Mouse (Mus musculus): ENCODE results near the gene Fbxo39. TPM values are rescaled to one million over a fixed set of nuclear protein-coding genes. Genes with fewer than 3 reads are reported as not detected.

Gene Fbxo39
- total and polyA plus RNA-seq, 2 experiments from 2014 or later = not detected

DNA sequence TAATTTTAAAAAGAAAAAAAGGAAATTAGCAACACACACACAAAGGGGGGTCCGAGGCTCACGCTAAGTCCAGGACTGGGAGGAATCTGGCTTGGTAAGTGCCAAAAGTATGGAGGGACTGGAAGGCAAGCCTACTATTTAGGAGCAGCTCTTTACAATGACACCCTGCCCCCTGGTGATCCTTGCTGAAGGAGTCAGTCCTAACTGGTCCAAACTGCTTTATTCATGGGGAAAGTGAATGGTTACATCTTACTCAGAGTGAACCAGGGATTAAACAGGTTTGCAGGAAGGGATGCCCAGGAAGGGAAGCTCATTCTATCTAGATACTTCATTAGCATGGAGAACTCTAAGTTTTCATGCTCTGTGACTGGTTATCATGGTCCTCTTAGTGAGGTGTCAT, 27.1 kb upstream of the Fbxo39 start:
- TF ChIP-seq CTCF (IDR thresholded peaks at IDR 0.05; ENCODE audit: low read depth) = no peak
- Histone ChIP-seq H3K27ac (ENCODE audit: low read depth, low read length) (no peak overlapping the region), H3K4me3 (ENCODE audit: low read depth, low read length) (no peak overlapping the region), H3K4me2 (ENCODE audit: low read depth) (no peak overlapping the region), H3K9ac (no peak overlapping the region), H3K9me3 (ENCODE audit: low read length) (no peaks in the 10 kb centered on the region; the same call in 1 of the 2 replicates), H3K27me3 (ENCODE audit: insufficient read depth, low read length) (no peaks in the 10 kb centered on the region), H3K4me1 (ENCODE audit: insufficient read depth) (no peaks in the 10 kb centered on the region), H3K36me3 (ENCODE audit: insufficient read depth) (no peaks in the 10 kb centered on the region)
- ATAC-seq (no peak), DNase-seq (no peak)
- 92% methylated on average over 2 of the region's 2 CpGs for WGBS

DNA sequence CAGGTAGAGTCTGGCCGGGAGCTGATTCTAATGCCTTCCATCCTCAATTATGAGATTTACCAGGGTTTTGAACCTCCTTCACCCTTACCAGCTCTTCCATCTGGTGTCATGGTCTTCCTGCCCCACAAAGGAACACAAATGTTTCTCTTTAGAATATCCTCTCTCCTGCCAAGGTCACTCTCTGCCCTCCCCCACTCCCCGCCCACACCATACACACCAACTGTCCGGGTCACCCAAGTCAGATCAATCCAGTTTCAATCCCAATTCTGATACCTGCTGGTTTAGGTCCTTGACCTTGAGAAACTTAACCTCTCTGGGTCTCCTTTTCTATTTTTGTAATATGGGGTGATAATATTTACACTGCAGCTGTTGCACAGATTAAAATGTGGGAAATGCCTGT, 26.7 kb upstream of the Fbxo39 start:
- Histone ChIP-seq H3K27ac (ENCODE audit: low read depth, low read length) (no peak overlapping the region), H3K9ac (no peak overlapping the region), H3K9me3 (ENCODE audit: low read length) (no peaks in the 10 kb centered on the region; the same call in 1 of the 2 replicates), H3K4me2 (ENCODE audit: low read depth) (no peak overlapping the region), H3K4me3 (ENCODE audit: low read depth, low read length) (no peak overlapping the region), H3K4me1 (ENCODE audit: insufficient read depth) (no peaks in the 10 kb centered on the region), H3K27me3 (ENCODE audit: insufficient read depth, low read length) (no peaks in the 10 kb centered on the region), H3K36me3 (ENCODE audit: insufficient read depth) (no peaks in the 10 kb centered on the region)
- ATAC-seq = no peak
- 90% methylated on average over 3 of the region's 3 CpGs for WGBS
- no peak for TF ChIP-seq CTCF (IDR thresholded peaks at IDR 0.05; ENCODE audit: low read depth)
- DNase-seq = no peak

GRCm38 (mm10) chr11:72293116-72293515, 21.1 kb upstream of the Fbxo39 start:
- ATAC-seq = no peak
- H3K9ac ChIP-seq = no peak overlapping the region

GRCm38 (mm10) chr11:72301334-72301733, 12.9 kb upstream of the Fbxo39 start, which contains the start of gene Xaf1:
Gene Xaf1, plus strand, starts transcription at chr11:72301629.
- H3K36me3 ChIP-seq (ENCODE audit: insufficient read depth) = no peaks in the 10 kb centered on the region
- no peaks in the 10 kb centered on the region for H3K4me1 ChIP-seq (ENCODE audit: insufficient read depth)
- no peak within 1 kb of the TSS for H3K9ac ChIP-seq
- TF ChIP-seq CTCF (IDR thresholded peaks at IDR 0.05; ENCODE audit: low read depth) = no peak
- no peaks in the 10 kb centered on the region for H3K27me3 ChIP-seq (ENCODE audit: insufficient read depth, low read length)
- H3K4me3 ChIP-seq (ENCODE audit: low read depth, low read length) = no peak within 1 kb of the TSS
- ATAC-seq = no peak
- no peak for DNase-seq
- H3K27ac ChIP-seq (ENCODE audit: low read depth, low read length) = no peak within 1 kb of the TSS
- no peaks in the 10 kb centered on the region for H3K9me3 ChIP-seq (ENCODE audit: low read length)
- WGBS = 32% methylated on average over 6 of the region's 6 CpGs
- no peak within 1 kb of the TSS for H3K4me2 ChIP-seq (ENCODE audit: low read depth)

More at GRCm38 (mm10) chr11:72293116-72293515, 21.1 kb upstream of the Fbxo39 start:
- WGBS = 62% methylated on average over 2 of the region's 2 CpGs
- Histone ChIP-seq H3K4me3 (ENCODE audit: low read depth, low read length) (no peak overlapping the region), H3K9me3 (ENCODE audit: low read length) (no peaks in the 10 kb centered on the region; the same call in 1 of the 2 replicates), H3K4me2 (ENCODE audit: low read depth) (no peak overlapping the region), H3K27me3 (ENCODE audit: insufficient read depth, low read length) (no peaks in the 10 kb centered on the region), H3K27ac (ENCODE audit: low read depth, low read length) (no peak overlapping the region), H3K36me3 (ENCODE audit: insufficient read depth) (no peaks in the 10 kb centered on the region), H3K4me1 (ENCODE audit: insufficient read depth) (no peaks in the 10 kb centered on the region)
- no peak for DNase-seq
- no peak for TF ChIP-seq CTCF (IDR thresholded peaks at IDR 0.05; ENCODE audit: low read depth)

DNA sequence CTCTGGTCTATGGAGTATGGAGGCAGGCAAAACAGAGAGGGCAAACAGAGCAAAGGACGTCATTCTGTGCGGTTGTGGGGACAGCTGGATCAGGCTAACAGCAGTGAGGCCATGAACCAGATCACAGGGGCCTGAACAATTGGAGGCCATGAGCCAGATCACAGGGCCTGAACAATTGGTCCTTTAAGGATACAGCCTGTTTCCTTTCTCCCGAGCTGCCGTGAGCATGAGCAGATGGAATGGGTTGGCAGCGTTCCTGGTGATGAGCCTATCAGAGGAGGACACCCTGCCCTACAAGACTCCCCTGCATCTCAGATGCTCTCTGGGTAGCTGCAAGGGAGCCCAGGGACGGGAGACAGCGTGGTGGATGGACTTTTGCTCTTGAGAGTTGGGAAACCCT, 12.0 kb upstream of the Fbxo39 start:
- DNase-seq (no peak), ATAC-seq (no peak)
- no peaks in the 10 kb centered on the region for H3K27me3 ChIP-seq (ENCODE audit: insufficient read depth, low read length)
- no peak for TF ChIP-seq CTCF (IDR thresholded peaks at IDR 0.05; ENCODE audit: low read depth)
- no peak overlapping the region for H3K4me2 ChIP-seq (ENCODE audit: low read depth)
- H3K36me3 ChIP-seq (ENCODE audit: insufficient read depth) = no peaks in the 10 kb centered on the region
- H3K4me3 ChIP-seq (ENCODE audit: low read depth, low read length) = no peak overlapping the region
- 70% methylated on average over 7 of the region's 7 CpGs for WGBS
- no peak overlapping the region for H3K9ac ChIP-seq
- no peaks in the 10 kb centered on the region for H3K9me3 ChIP-seq (ENCODE audit: low read length)
- no peak overlapping the region for H3K27ac ChIP-seq (ENCODE audit: low read depth, low read length)
- no peaks in the 10 kb centered on the region for H3K4me1 ChIP-seq (ENCODE audit: insufficient read depth)

- WGBS = 75% methylated on average over 5 of the region's 5 CpGs
- no peak overlapping the region for H3K27ac ChIP-seq (ENCODE audit: low read depth, low read length)
- H3K4me1 ChIP-seq (ENCODE audit: insufficient read depth) = no peaks in the 10 kb centered on the region
- ATAC-seq = no peak
- no peaks in the 10 kb centered on the region for H3K36me3 ChIP-seq (ENCODE audit: insufficient read depth)
- H3K4me2 ChIP-seq (ENCODE audit: low read depth) = no peak overlapping the region
- no peak overlapping the region for H3K9ac ChIP-seq
- no peak overlapping the region for H3K4me3 ChIP-seq (ENCODE audit: low read depth, low read length)
- no peak for TF ChIP-seq CTCF (IDR thresholded peaks at IDR 0.05; ENCODE audit: low read depth)
- DNase-seq = no peak
- H3K27me3 ChIP-seq (ENCODE audit: insufficient read depth, low read length) = no peaks in the 10 kb centered on the region
- H3K9me3 ChIP-seq (ENCODE audit: low read length) = no peaks in the 10 kb centered on the region
Measured at GRCm38 (mm10) chr11:72307461-72307860, 6.8 kb upstream of the Fbxo39 start.

DNA sequence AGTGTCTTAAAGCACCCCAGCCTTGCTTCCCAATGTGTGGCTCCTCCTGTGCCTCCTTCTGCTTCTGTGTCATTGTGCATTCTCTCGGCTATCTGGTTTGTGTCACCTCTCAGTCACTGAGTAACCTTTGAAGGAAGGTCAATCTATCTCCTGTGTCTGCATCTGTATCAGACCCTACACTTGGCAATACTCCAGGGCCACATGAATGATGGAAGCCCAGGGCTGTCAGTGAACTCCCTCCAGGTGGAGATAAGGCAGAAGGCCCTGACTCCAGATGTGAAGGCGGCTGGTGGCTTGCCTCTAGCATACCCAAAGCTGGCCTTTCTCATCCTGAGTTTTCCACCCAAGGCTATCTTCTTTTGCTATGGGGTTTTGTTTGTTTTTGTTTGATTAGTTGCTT, 5.3 kb upstream of the Fbxo39 start:
- H3K9ac ChIP-seq = no peak overlapping the region
- no peak for DNase-seq
- no peak for ATAC-seq
- no peaks in the 10 kb centered on the region for H3K36me3 ChIP-seq (ENCODE audit: insufficient read depth)
- no peak overlapping the region for H3K27ac ChIP-seq (ENCODE audit: low read depth, low read length)
- peaks cover 3% of the 10 kb centered on the region; the same call in 1 of the 2 replicates for H3K27me3 ChIP-seq (ENCODE audit: insufficient read depth, low read length)
- no peak overlapping the region for H3K4me3 ChIP-seq (ENCODE audit: low read depth, low read length)
- 83% methylated on average over 2 of the region's 2 CpGs for WGBS
- H3K9me3 ChIP-seq (ENCODE audit: low read length) = no peaks in the 10 kb centered on the region
- H3K4me1 ChIP-seq (ENCODE audit: insufficient read depth) = no peaks in the 10 kb centered on the region
- H3K4me2 ChIP-seq (ENCODE audit: low read depth) = no peak overlapping the region
- TF ChIP-seq CTCF (IDR thresholded peaks at IDR 0.05; ENCODE audit: low read depth) = no peak
